Mouse (Mus musculus) small intestine, adult 2 months (tissue): ENCODE data around the gene Cdh1.

Experiments
- CTCF ChIP-seq: fragments of 200-500 bp; IDR thresholded peaks from 2 replicates; pipeline ENCODE4 v1.5.1; 2012; ENCODE audit warnings: low read depth, mild to moderate bottlenecking, control low read depth, inconsistent platforms, low read length, moderate library complexity, mixed read lengths; ENCODE audit not compliant: insufficient replicate concordance, insufficient read length; ENCODE audit errors: extremely low read depth
- POLR2A ChIP-seq: fragments of 200-500 bp; IDR thresholded peaks from 2 replicates; pipeline ENCODE4 v1.6.1; 2012; ENCODE audit warnings: low read depth, mild to moderate bottlenecking, control low read depth, inconsistent platforms, low read length, moderate library complexity

DNA sequence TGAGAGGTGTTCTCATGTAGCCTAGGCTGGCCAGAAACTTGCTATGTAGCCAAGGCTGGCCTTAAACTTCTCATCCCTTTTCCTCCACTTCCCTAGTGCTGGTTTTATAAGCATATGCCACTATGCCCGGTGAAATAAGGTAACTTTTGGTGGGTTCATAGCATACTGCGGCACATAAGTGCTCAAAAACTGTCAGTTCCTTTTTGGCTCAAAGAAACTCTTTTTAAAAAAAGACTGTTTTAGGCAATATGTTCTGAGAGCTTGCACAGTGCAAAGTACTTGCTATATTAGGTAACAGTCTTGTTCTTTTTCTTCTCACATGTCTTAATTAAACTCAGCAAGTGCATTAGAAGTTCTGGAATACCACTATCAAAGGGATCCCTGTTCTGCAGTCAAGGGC, 106.9 kb downstream of the Cdh1 start:
- TF ChIP-seq CTCF: no peak
- TF ChIP-seq POLR2A: no peak
